Mouse (Mus musculus): ENCODE data around the gene BC067074.

DNA sequence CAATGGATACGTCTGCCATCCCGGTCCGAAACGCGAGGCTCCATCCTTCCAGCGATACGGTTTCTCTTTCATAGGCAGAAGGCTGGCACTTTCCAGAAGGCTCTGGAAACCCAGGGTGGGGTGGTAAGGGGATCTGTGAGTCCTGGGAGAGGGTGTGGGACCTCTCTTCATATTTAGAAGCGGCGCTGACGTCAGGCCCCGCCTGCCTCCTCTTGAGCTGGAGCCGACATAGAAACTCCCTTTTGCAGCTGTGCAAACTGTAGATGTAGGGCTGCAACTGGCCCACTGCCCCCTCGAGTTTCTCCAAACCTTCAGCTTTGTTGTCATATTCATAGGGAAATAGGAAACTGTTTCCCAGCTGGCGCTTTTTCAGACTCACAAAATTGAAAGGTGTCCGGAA is 101.6 kb downstream of the BC067074 start:
- TF ChIP-seq POLR2A (IDR thresholded peaks at IDR 0.05; ENCODE audit: control insufficient read depth, low read depth, low read length) (no peak), CTCF (IDR thresholded peaks at IDR 0.05; ENCODE audit: control insufficient read depth, insufficient read depth, insufficient replicate concordance, low read depth, low read length) (no peak)
